Mouse (Mus musculus) granulocyte monocyte progenitor cell, adult 5-6 weeks (primary cell): ENCODE measurements around the gene Med26. TPM values are rescaled to one million over a fixed set of nuclear protein-coding genes. Genes with fewer than 3 reads are reported as not detected.

ENCODE experiments used
- ATAC-seq: replicated peaks from 2 replicates; pipeline ENCODE4 v1.8.0; 2016; ENCODE audit warnings: mild to moderate bottlenecking, moderate TSS enrichment, inconsistent platforms; ENCODE audit not compliant: poor library complexity, severe bottlenecking
- total RNA-seq, 2 experiments: library from RNA; stranded (forward) in 1 of 2; stranded (reverse) in 1 of 2; fragments of 200-712, 200-1000 nt in 1 of 2; fragments of >200 nt in 1 of 2; fragmentation: Nextera tagmentation in 1 of 2; gene quantifications; 2 replicates each; pipeline ENCODE4 v1.2.3; 2014 to 2017

Gene Med26
- total RNA-seq, 2 experiments from 2014 or later = 6.9 to 10.9 TPM

- ATAC-seq = peak; percentile 50
These were observed 709 bp upstream of the Med26 start for GRCm38 (mm10) chr8:72548644-72549313.

- no peak for ATAC-seq
These were observed 808 bp downstream of the Med26 start for GRCm38 (mm10) chr8:72547122-72547801.

GRCm38 (mm10) chr8:72539234-72539633 is 8.8 kb downstream of the Med26 start:
- peak; percentile 78 for ATAC-seq

GRCm38 (mm10) chr8:72534888-72535287 is 13.2 kb downstream of the Med26 start:
- no peak for ATAC-seq

- ATAC-seq = no peak
These were observed 16.0 kb downstream of the Med26 start for GRCm38 (mm10) chr8:72532103-72532502.

GRCm38 (mm10) chr8:72521888-72522287 is 26.2 kb downstream of the Med26 start:
- peak; percentile 52 for ATAC-seq

GRCm38 (mm10) chr8:72517421-72517988 is 30.6 kb downstream of the Med26 start:
- no peak for ATAC-seq

GRCm38 (mm10) chr8:72513158-72513557 is 34.9 kb downstream of the Med26 start:
- no peak for ATAC-seq

GRCm38 (mm10) chr8:72512648-72513047 is 35.4 kb downstream of the Med26 start:
- no peak for ATAC-seq

- ATAC-seq = no peak
These were observed 40.6 kb downstream of the Med26 start for GRCm38 (mm10) chr8:72507505-72507904.

- no peak for ATAC-seq
These were observed 43.3 kb downstream of the Med26 start for GRCm38 (mm10) chr8:72504637-72505314.

GRCm38 (mm10) chr8:72504137-72504536 is 43.9 kb downstream of the Med26 start:
- no peak for ATAC-seq

- ATAC-seq = no peak
These were observed 47.5 kb downstream of the Med26 start for GRCm38 (mm10) chr8:72500521-72500931.

GRCm38 (mm10) chr8:72499521-72500284 is 48.4 kb downstream of the Med26 start:
- ATAC-seq = no peak

- no peak for ATAC-seq
These were observed 49.5 kb downstream of the Med26 start for GRCm38 (mm10) chr8:72498527-72498926.

- ATAC-seq = no peak
These were observed 50.2 kb downstream of the Med26 start for GRCm38 (mm10) chr8:72497911-72498310.

GRCm38 (mm10) chr8:72496217-72496616 is 51.9 kb downstream of the Med26 start:
- ATAC-seq = no peak

- ATAC-seq = no peak
These were observed 52.5 kb downstream of the Med26 start for GRCm38 (mm10) chr8:72495411-72496111.

GRCm38 (mm10) chr8:72493381-72493780 is 54.7 kb downstream of the Med26 start:
- ATAC-seq = no peak

- peak; percentile 85 for ATAC-seq
These were observed 55.4 kb downstream of the Med26 start for GRCm38 (mm10) chr8:72492622-72493081.
